Mouse (Mus musculus) embryo, embryonic 11.5 days (tissue): ENCODE measurements around the gene Cx3cr1.

Source experiments
- DNase-seq: peaks from one replicate; pipeline ENCODE4 v3.0.0-alpha.2; 2012; ENCODE audit warnings: low read depth, low spot score

Cx3cr1 gene

GRCm38 (mm10) chr9:119976704-119977556 is 92.7 kb downstream of the Cx3cr1 start:
- DNase-seq: no peak

DNA sequence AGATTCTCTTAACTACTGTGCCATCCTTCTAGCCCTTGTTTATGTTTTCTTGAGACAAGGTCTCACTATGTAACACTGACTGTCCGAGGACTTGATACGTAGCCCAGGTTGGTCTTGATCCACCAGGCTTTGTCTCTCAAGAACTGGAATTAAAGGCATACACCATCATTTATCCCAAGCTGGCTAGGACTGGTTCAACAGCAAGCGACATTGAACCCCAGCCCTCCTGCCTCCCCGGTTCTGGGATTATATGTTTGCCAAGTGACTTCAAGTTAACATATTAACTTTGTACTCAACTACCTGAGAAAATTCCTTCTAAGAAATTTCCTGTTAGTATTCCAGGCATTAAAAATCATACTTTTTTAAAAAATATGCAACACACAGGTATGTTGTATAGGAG is 94.4 kb downstream of the Cx3cr1 start:
- DNase-seq: no peak

DNA sequence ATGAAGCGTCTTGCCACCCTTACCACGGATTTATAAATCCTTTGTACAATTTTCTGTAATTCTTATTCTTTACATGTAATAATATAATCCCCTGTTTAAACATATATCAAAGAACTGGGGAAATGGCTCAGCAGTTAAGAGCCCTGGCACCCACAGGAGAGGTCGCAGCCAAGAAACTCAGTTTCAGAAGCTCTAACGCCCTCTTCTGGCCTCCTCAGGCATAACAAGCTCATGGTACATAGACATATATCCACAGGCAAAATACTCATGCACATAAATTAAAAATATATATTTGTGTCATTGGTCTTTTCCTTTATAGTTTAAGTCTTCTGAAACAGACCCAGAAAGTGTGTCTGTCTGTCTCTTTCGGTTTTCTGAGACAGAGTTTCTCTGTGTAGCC is 95.1 kb downstream of the Cx3cr1 start:
- no peak for DNase-seq

DNA sequence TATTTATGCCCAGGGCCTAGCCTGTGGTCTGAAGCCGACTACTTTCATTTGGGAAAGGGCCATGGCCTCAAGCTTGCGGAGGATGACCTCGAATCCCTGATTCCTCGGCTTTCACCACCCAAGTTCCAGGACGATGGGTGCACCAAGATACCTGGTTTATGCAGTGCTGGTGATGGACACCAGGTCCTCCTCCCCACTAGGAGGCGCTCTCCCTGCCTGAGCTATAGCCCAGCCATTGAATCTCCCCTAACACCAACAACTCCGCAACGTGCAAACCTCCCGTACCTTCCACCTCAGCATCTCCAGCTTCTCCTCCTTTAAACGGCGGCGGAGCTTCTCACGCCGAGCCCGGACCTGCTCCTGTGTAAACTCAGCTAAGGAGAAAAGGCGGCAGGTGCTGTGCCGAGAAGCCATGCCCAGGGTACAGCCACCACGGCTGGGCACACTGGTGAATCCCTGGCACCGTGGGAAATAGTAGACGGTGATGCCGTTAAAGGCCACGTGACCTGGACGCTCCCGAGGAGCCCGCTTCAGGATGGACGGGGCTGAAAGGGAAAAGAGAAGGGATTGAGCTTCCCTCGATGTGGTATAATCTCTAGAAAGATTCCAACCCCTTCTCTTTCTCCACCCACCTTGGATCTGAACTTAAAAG is 95.7 kb downstream of the Cx3cr1 start:
- DNase-seq: no peak

GRCm38 (mm10) chr9:119973281-119973680 is 96.4 kb downstream of the Cx3cr1 start:
- no peak for DNase-seq

GRCm38 (mm10) chr9:119972582-119972981 is 97.1 kb downstream of the Cx3cr1 start:
- DNase-seq: no peak

DNA sequence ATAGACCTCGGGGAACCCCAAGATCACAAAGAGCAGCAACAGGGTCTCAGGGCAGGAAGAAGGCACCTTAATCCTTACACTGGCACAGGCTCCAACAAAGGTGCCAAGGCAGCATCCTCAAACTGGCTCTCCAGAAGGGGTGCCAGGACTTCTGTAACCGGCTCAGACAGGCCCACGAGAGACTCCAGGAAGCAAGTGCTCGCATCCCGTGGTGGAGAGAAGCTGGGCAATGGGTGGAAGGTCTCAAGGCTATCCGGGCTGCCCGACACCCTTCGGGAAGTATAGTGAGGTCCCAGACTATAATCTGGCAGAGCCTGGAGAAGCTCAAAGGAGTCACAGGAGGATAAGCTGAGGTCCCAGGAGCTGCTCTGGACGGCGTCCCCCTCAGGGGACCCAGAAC is 97.5 kb downstream of the Cx3cr1 start:
- DNase-seq: no peak

- DNase-seq: no peak
Observed at GRCm38 (mm10) chr9:119970763-119971656, 98.7 kb downstream of the Cx3cr1 start.

DNA sequence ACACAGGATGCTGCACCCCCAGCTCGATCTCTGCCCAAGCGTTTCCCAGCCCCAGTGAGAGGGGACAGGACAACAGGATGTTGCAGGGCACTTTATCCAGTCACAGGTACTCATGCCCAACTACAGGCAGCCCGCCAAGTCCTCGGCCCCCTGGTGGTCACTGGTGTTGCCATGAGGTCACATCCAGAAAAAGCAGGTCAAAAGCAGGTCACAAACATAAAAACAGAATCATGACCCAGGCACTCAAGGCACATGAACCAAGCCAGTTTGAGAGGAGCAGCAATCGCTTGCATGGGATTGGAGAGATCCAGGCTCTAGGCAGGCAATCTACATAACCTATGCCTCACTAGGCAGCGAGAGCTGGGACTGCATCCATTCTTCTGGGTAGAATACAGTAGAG is 99.5 kb downstream of the Cx3cr1 start:
- DNase-seq: no peak

DNA sequence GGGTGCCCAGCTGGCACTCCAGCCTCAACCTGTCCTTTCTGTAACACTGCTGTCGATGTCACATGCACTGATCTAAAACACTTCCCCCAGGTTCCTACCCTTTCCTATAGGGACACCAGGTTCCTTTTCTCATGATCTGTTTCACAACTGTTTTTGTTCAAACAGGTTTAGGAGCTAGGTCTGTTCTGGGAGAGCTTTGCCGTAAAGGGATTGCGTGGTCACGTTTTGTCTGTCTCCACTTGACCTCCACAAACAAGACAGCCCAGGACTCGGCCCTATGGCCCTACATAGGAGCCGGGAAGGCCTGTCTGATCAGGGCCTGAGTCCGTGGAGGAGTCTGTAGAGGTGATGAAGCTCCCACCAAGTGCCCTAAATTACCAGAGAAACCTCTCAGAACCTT is 99.9 kb downstream of the Cx3cr1 start:
- no peak for DNase-seq

GRCm38 (mm10) chr9:119966221-119966910 is 103.3 kb downstream of the Cx3cr1 start:
- no peak for DNase-seq

- no peak for DNase-seq
Observed at GRCm38 (mm10) chr9:119965186-119965585, 104.5 kb downstream of the Cx3cr1 start.

- DNase-seq: no peak
Observed at GRCm38 (mm10) chr9:119964206-119964605, 105.5 kb downstream of the Cx3cr1 start.

DNA sequence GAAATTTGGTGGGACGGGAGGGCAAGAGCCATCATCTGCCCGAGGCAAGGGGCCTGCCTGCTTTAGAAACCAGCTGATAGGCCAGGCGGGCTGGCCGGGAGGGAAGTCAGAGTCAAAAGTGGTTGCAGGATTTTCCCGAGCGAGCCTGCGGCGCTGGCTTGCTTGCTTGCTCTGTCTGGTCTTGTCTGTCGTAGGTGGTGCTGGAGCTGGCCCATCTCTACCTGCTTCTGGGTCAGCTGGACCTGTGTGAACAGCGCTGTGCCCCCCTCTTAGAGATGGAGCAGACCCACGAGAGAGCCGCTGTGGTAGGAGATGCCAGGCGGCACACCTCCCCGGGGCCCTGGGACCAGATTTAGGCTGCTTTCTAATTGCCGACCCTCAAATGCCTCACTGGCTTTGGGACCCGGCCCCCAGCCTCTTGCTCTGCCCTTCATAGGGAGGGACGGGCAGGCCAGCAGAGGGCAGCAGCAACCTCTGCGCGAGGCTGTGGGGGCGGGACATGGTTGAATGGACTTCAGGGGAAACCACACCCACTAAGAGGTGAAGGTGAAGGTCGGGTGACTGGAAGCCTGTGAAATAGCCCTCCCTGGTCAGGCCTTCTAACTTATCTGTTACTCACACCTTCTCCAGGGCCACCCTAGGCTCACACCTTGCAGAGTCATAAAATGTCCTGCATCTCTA is 106.6 kb downstream of the Cx3cr1 start:
- DNase-seq: peak; percentile 52

GRCm38 (mm10) chr9:119962216-119962615 is 107.5 kb downstream of the Cx3cr1 start:
- DNase-seq: no peak

GRCm38 (mm10) chr9:119958835-119959234 is 110.8 kb downstream of the Cx3cr1 start:
- DNase-seq: no peak

- no peak for DNase-seq
Observed at GRCm38 (mm10) chr9:119951388-119951787, 118.3 kb downstream of the Cx3cr1 start.

- DNase-seq: no peak
Observed at GRCm38 (mm10) chr9:119950434-119950833, 119.2 kb downstream of the Cx3cr1 start.

DNA sequence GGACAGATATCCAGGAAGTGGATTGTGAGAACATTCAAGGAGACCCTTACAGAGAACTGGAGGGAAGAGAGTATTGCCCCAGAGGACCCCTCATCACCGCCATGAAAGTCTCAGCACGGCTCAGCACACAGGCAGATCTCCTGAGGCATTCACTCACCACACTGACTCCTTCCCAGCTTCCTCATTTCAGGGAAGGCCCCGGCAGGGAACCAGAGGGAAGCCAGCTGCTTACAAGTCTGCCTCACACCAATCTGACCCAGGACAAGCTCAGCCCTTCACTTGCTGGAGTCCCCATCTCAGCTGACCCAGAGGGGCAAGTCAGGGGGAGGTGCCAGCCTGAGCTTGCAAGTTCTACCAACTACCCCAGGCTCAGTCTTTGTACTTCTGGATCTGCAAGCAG is 120.9 kb downstream of the Cx3cr1 start:
- no peak for DNase-seq

GRCm38 (mm10) chr9:119945173-119945900 is 124.3 kb downstream of the Cx3cr1 start:
- DNase-seq: no peak
